Mouse (Mus musculus) inflammation-experienced regulatory T-cells (primary cell): ENCODE results near the gene Rbm38. TPM values are rescaled to one million over a fixed set of nuclear protein-coding genes. Genes with fewer than 3 reads are reported as not detected.

ENCODE experiments used
- polyA plus RNA-seq, 2 experiments: library from polyadenylated mRNA; unstranded; fragments of 100-300 nt; shearing (Covaris generic); gene quantifications; one replicate each; pipeline ENCODE4 v1.2.1; 2017

Rbm38 gene
- polyA plus RNA-seq, result 10 to 100 TPM; 46.5 to 53.9 TPM

DNA sequence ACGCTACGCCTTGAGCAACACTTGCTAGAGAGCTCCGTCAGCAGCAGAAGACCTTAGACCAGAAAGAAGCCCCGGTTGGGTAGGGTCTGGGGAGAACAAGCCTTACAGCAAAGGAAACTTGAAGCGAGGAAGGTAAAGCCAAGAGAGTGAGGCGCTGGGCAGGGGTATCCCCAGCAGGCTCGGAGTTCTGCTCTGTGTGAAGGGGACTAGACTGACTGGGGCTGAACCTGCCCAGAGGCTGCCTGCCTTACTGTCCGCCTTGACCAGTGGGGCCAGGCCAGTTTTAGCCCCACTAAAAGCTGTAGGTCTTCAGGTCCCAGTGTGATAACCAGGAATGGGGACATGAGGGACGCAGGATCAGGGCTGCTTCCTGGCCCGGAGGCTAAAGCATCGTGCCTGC lies at the start of gene Rbm38:
Gene Rbm38 (plus strand): TSS at position 69 of the 400 bp plus-strand sequence.

DNA sequence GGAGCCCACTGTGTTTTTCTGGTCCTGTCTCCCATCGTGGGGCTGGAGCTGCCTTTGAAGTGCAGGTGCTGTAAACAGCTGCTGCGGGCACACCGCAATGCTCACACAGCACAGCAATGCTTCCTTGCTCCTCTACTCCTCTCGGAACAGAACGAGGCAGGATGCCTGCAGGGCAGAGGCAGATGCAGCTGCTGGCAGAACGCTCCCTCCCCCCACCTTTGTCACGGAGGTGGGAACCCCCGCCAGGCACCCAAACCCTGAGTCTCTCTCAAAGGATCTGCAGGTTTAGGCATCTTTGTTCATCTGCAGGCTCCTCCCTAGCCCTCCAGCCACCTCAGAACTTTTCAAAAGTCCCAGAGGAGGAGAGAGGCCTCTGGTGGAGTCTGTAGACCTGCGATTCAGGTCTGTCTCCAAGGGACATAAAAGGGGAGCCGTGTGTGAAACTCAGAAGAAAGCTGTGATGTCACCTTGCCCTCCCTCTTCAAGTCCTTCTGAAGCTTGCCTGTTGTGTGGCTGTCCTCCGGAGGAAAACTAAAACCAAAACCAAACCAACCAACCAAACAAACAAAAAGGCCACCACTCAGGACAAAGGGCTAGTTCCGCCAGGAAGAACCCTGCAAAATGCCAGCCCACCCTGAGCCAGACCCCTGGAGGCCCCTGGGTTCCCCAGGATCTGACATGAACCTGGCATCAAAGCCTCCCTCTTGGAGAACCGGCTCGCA lies 42.7 kb upstream of the Rbm38 start, which contains the start of gene Spo11:
Gene Spo11 (plus strand): TSS at position 292 of the 722 bp plus-strand sequence.

GRCm38 (mm10) chr2:172999630-173000284 lies 20.5 kb upstream of the Rbm38 start, which contains the start of gene Rae1:
TSS of gene Rae1 (plus strand) at chr2:173000117.

Other genes starting within 250 kb of the Rbm38 start
- gene Bmp7, start 80.2 kb upstream of the Rbm38 start, polyA plus RNA-seq, result 10 to 100 TPM; 27.1 to 48.7 TPM
- 1 to 10 TPM; 2.1 to 6.5 TPM for gene Spo11, start 42.8 kb upstream of the Rbm38 start, polyA plus RNA-seq
- 100 to 1,000 TPM; 117 to 159 TPM for gene Rae1, start 20.4 kb upstream of the Rbm38 start, polyA plus RNA-seq
- gene Ctcfl, start 99.0 kb downstream of the Rbm38 start, polyA plus RNA-seq, result under 1 TPM; 0.14 to 0.17 TPM
- 1 to 10 TPM in 1 of 2 experiments, under 1 TPM in 1; 0.24 to 1.5 TPM for gene Pck1, start 132.6 kb downstream of the Rbm38 start, polyA plus RNA-seq
- gene Zbp1, start 198.4 kb downstream of the Rbm38 start, polyA plus RNA-seq, result 100 to 1,000 TPM; 123 to 142 TPM